Mouse (Mus musculus) liver, adult 2 months (tissue): ENCODE results near the gene Wdr34.

Source experiments
- CTCF ChIP-seq: fragments of 200-500 bp; IDR thresholded peaks from 2 replicates; pipeline ENCODE4 v1.5.1; 2011; ENCODE audit warnings: low read depth, low read length, control low read depth
- POLR2A ChIP-seq: fragments of 200-500 bp; IDR thresholded peaks from 2 replicates; pipeline ENCODE4 v1.6.1; 2011; ENCODE audit warnings: low read length, control low read depth; ENCODE audit not compliant: insufficient read depth; ENCODE audit errors: extremely low read depth

DNA sequence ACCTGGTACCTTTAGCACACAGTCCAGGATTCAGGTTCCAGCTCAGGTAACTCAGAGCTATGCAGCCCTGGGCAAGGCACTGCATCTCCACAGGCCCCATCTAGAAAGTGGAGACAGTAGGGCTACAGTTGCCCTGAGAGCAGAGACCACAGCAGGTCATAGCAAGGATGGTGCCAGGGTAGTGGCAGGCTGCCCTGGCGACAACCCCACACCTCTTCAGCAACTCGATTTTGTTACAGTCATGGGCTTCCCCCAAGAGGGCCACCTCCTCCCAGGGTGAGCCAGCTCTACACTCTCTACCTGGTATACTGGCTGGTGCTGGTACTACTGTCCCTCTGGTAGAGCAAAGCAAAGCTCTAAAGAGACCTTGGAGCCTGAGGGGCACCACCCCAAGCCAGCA, 10.9 kb downstream of the Wdr34 start:
- TF ChIP-seq CTCF (no peak), POLR2A (no peak)
